Mouse (Mus musculus) midbrain, embryonic 14.5 days (tissue): ENCODE data around the gene Cfap43. TPM values are rescaled to one million over a fixed set of nuclear protein-coding genes. Genes with fewer than 3 reads are reported as not detected.

Experiments
- ATAC-seq: fragments of 200-750 bp; cut with Nextera tagmentation; 2 replicates; pipeline ENCODE4 v1.8.0; 2017; ENCODE audit warnings: moderate number of reproducible peaks, moderate library complexity; ENCODE audit not compliant: low FRiP score, low TSS enrichment
- DNase-seq: peaks from one replicate; pipeline ENCODE4 v3.0.0-alpha.2; 2015
- H3K27ac ChIP-seq: fragments of 300-500 bp; sonication (generic); replicated peaks from 2 replicates; pipeline ENCODE4 v1.5.1; 2014; ENCODE audit warnings: mild to moderate bottlenecking, low read depth, low read length, moderate library complexity
- H3K27me3 ChIP-seq: fragments of 300-500 bp; sonication (generic); 2 replicates; pipeline ENCODE4 v1.6.1; 2014; ENCODE audit warnings: low read length, control low read depth, mixed read lengths; ENCODE audit not compliant: control insufficient read depth, insufficient read depth
- H3K36me3 ChIP-seq: fragments of 300-500 bp; sonication (generic); 2 replicates; pipeline ENCODE4 v1.6.1; 2014; ENCODE audit warnings: low read length, control low read depth; ENCODE audit not compliant: control insufficient read depth, insufficient read depth
- H3K4me1 ChIP-seq: fragments of 300-500 bp; sonication (generic); 2 replicates; pipeline ENCODE4 v1.6.1; 2014; ENCODE audit warnings: mild to moderate bottlenecking, antibody characterized with exemption, low read length, control low read depth; ENCODE audit not compliant: control insufficient read depth, insufficient read depth
- H3K4me2 ChIP-seq: fragments of 300-500 bp; sonication (generic); 2 replicates; pipeline ENCODE4 v1.6.1; 2014; ENCODE audit warnings: mild to moderate bottlenecking, low read length, moderate library complexity
- H3K4me3 ChIP-seq: fragments of 300-500 bp; sonication (generic); replicated peaks from 2 replicates; pipeline ENCODE4 v1.5.1; 2014; ENCODE audit warnings: low read depth, low read length
- H3K9ac ChIP-seq: fragments of 300-500 bp; sonication (generic); replicated peaks from 2 replicates; pipeline ENCODE4 v1.6.1; 2014; ENCODE audit warnings: mild to moderate bottlenecking, low read length, moderate library complexity
- H3K9me3 ChIP-seq: fragments of 300-500 bp; sonication (generic); 2 replicates; pipeline ENCODE4 v1.6.1; 2016; ENCODE audit warnings: low read length, control low read depth, mixed read lengths; ENCODE audit not compliant: control insufficient read depth
- WGBS: fragments of 180-500 bp; shearing (Covaris S2); extraction: QIAGEN DNeasy Blood & Tissue Kit; methylation state at CpG from one replicate; pipeline ENCODE4 v1.1.7; 2014; 5-methylcytosine and 5-hydroxymethylcytosine counted together
- polyA plus RNA-seq: library from polyadenylated mRNA; unstranded; fragments of >200 nt; fragmentation: Nextera tagmentation; extraction: Ambion mirVana; gene quantifications from 2 replicates; pipeline ENCODE4 v1.2.1, GENCODE M21; 2014

Cfap43 gene
- polyA plus RNA-seq, 1 experiment from 2014 or later = 0.47 TPM

DNA sequence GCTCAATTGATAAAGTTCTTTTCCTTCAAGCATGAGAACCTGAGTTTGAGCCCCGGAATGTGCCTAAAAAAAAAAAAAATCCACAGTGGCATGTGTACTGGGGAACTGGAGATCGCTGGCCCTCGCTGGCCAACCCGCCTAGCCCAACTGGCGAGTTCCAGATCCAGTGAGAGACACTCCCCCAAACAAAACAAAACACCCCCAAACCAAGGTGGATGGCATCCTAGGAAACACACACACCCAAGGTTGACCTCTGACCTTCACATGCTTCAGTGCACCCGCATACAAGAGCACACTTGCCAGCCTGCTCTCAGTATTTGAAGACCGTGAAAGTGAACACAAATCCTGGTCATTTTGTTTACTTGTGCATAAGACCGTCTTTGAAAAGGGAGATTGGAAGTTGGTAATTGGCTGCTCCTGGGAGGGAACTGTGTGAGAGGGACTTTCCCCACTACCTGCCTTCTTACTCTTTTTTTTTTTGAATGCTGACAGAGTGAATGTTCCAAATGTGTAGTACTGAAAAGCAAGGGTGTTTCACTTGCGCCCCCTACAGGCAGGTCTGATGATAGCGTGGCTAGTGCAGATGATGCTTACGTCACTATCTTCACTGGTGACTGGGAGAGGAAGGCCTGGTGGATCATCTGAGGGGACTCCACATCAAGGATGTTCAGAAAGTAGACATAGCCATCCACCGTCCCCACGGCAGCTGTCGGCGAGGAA lies 123.9 kb downstream of the Cfap43 start:
- no peaks in the 10 kb centered on the region for H3K36me3 ChIP-seq
- no peak overlapping the region for H3K4me3 ChIP-seq
- no peaks in the 10 kb centered on the region for H3K27me3 ChIP-seq
- no peak overlapping the region for H3K9ac ChIP-seq
- no peak overlapping the region for H3K27ac ChIP-seq
- H3K4me1 ChIP-seq = no peaks in the 10 kb centered on the region
- DNase-seq = peak; percentile 35
- 26% methylated on average over 15 of the region's 15 CpGs for WGBS
- ATAC-seq = no peak
- H3K4me2 ChIP-seq = no peak overlapping the region
- no peaks in the 10 kb centered on the region for H3K9me3 ChIP-seq

GRCm38 (mm10) chr19:47794331-47794730 lies 124.8 kb downstream of the Cfap43 start:
- Histone ChIP-seq H3K27ac (no peak overlapping the region), H3K36me3 (no peaks in the 10 kb centered on the region), H3K4me1 (no peaks in the 10 kb centered on the region), H3K4me2 (no peak overlapping the region), H3K27me3 (no peaks in the 10 kb centered on the region), H3K4me3 (no peak overlapping the region), H3K9ac (no peak overlapping the region), H3K9me3 (no peaks in the 10 kb centered on the region)
- WGBS = 24% methylated on average over 5 of the region's 5 CpGs
- ATAC-seq (no peak), DNase-seq (no peak)

DNA sequence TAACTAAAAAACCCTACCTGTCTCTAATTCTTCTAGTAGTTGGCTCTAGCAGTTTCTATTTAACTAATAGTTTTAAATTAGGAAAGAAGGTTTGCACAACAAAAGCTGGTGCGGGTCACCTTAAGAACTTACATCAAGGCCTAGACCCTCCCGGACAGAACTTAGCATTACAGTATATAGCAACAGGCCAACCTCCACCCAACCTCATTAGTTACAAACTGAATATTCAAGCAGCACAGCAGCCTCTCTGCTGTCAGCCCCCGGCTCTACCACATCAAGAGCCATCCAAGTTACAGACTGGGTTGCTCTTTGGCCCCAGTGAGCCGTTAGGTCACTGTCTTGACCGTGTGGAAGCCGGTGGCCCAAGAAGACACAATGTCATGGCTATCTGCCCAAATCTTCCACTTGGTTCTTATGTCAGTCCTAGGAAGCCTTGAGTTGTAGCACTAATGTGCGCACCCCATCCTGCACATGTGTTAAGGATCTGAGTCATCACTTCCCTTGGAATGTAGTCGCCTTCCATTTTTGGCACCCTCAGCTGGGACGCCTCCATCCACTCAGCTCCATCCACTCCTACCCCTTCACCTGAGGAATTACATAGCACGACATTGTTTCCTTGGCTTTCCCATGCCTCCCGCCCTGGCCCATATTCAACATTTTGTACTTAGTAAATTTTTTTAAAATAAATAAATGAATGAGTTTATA lies 128.6 kb downstream of the Cfap43 start:
- H3K27me3 ChIP-seq = no peaks in the 10 kb centered on the region
- no peaks in the 10 kb centered on the region for H3K36me3 ChIP-seq
- H3K9ac ChIP-seq = no peak overlapping the region
- H3K27ac ChIP-seq = no peak overlapping the region
- 95% methylated on average over 11 of the region's 11 CpGs for WGBS
- DNase-seq = no peak
- ATAC-seq = no peak
- H3K9me3 ChIP-seq = no peaks in the 10 kb centered on the region
- H3K4me2 ChIP-seq = no peak overlapping the region
- no peaks in the 10 kb centered on the region for H3K4me1 ChIP-seq
- H3K4me3 ChIP-seq = no peak overlapping the region

DNA sequence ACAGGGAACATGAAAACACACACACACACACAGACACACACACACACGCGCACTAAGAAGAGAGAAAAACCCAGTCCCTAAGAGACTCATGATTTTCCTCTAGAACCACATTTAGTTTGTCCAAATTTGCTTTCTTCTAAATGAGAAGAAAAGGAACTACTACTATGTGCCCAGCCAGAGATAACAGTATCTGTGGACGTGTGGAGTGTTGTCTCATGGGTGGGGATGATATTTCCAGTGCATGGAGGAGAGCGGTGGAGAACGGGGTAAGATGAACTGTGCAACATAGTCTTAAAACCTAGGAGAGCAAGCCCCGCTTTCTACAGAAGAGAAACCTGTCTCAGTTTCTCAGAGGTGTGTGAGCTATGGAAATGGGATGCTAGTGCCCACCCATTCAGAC lies 135.2 kb downstream of the Cfap43 start:
- WGBS = 94% methylated on average over 6 of the region's 6 CpGs
- no peak overlapping the region for H3K4me3 ChIP-seq
- DNase-seq (no peak), ATAC-seq (no peak)
- H3K9ac ChIP-seq = no peak overlapping the region
- no peaks in the 10 kb centered on the region for H3K4me1 ChIP-seq
- no peaks in the 10 kb centered on the region for H3K27me3 ChIP-seq
- H3K27ac ChIP-seq = no peak overlapping the region
- no peaks in the 10 kb centered on the region for H3K36me3 ChIP-seq
- H3K4me2 ChIP-seq = no peak overlapping the region
- no peaks in the 10 kb centered on the region for H3K9me3 ChIP-seq

DNA sequence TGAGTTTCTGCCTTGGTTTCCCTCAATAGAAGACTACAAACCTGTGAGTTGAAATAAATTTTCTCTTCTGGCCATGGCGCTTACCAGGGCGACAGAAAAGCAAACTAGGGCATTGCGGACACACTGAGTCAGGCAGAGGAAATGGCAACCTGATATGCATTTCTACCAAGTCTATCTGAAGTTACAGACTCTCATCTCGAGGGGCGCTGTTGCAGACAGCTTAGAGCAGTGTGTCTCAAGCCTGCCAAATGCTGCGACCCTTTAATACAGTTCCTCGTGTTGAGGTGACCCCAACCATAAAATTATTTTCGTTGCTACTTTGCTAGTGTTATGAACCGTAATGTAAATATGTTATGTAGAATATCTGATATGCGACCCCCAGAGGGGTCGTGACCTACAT lies 138.1 kb downstream of the Cfap43 start:
- no peaks in the 10 kb centered on the region for H3K27me3 ChIP-seq
- H3K4me3 ChIP-seq = no peak overlapping the region
- no peaks in the 10 kb centered on the region for H3K4me1 ChIP-seq
- H3K4me2 ChIP-seq = no peak overlapping the region
- ATAC-seq (no peak), DNase-seq (no peak)
- no peak overlapping the region for H3K9ac ChIP-seq
- 80% methylated on average over 11 of the region's 11 CpGs for WGBS
- H3K9me3 ChIP-seq = no peaks in the 10 kb centered on the region
- no peak overlapping the region for H3K27ac ChIP-seq
- no peaks in the 10 kb centered on the region for H3K36me3 ChIP-seq

DNA sequence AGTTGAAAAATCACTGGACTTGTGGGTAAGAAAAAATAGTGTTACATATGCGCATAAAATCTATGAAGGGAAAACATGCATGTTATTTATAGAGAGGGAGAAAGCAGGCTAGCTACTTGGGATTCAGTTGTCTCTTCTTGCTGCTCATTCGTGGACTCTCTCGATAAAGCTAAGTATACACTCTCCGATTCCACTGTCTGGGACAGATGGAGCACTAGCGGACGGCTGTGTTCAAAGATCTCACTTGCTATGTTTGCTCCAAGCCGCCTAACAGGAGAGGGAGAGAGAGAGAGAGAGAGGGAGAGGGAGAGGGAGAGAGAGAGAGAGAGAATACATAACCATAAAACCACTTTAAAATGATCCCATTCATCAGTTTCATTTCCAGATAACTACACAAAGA lies 138.9 kb downstream of the Cfap43 start:
- no peak for DNase-seq
- 95% methylated on average over 7 of the region's 7 CpGs for WGBS

DNA sequence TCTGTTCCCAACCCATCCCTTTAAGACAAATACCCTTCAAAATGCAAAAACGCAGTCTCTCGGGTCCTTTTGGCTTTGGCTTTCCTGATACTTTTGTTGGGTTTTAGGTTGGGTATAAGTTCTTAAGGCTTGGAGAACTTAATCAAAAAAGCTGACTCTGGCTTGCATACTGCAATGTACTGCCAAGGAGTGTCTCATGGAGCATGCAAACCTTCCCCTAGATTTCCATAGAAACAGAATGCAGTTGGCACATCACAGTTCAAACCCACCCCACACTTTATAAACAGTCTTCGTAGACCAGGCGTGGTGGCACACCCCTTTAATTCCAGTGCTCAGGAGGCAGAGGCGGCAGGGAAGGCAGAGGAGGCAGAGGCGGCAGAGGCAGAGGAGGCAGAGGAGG lies 141.2 kb downstream of the Cfap43 start:
- DNase-seq (no peak), ATAC-seq (no peak)
- no peaks in the 10 kb centered on the region for H3K4me1 ChIP-seq
- H3K9me3 ChIP-seq = no peaks in the 10 kb centered on the region
- H3K9ac ChIP-seq = no peak overlapping the region
- H3K4me2 ChIP-seq = no peak overlapping the region
- H3K27me3 ChIP-seq = no peaks in the 10 kb centered on the region
- no peaks in the 10 kb centered on the region for H3K36me3 ChIP-seq
- no peak overlapping the region for H3K4me3 ChIP-seq
- no peak overlapping the region for H3K27ac ChIP-seq
- 77% methylated on average over 6 of the region's 6 CpGs for WGBS

More for the DNA sequence above, 138.9 kb downstream of the Cfap43 start:
- no peak for ATAC-seq
- H3K4me2 ChIP-seq = no peak overlapping the region
- H3K27ac ChIP-seq = no peak overlapping the region
- H3K9me3 ChIP-seq = no peaks in the 10 kb centered on the region
- no peak overlapping the region for H3K9ac ChIP-seq
- no peak overlapping the region for H3K4me3 ChIP-seq
- H3K4me1 ChIP-seq = no peaks in the 10 kb centered on the region
- H3K27me3 ChIP-seq = no peaks in the 10 kb centered on the region
- H3K36me3 ChIP-seq = no peaks in the 10 kb centered on the region

- WGBS = 79% methylated on average over 19 of the region's 19 CpGs
- Histone ChIP-seq H3K4me2 (no peak overlapping the region), H3K9me3 (no peaks in the 10 kb centered on the region), H3K9ac (no peak overlapping the region), H3K27me3 (no peaks in the 10 kb centered on the region), H3K27ac (no peak overlapping the region), H3K4me1 (no peaks in the 10 kb centered on the region), H3K36me3 (no peaks in the 10 kb centered on the region), H3K4me3 (no peak overlapping the region)
- ATAC-seq = no peak
- no peak for DNase-seq
Observed at GRCm38 (mm10) chr19:47755625-47756024, 163.5 kb downstream of the Cfap43 start.

GRCm38 (mm10) chr19:47754931-47755330 lies 164.2 kb downstream of the Cfap43 start:
- H3K9me3 ChIP-seq = no peaks in the 10 kb centered on the region
- H3K4me3 ChIP-seq = no peak overlapping the region
- no peaks in the 10 kb centered on the region for H3K4me1 ChIP-seq
- ATAC-seq = no peak
- no peaks in the 10 kb centered on the region for H3K36me3 ChIP-seq
- H3K27me3 ChIP-seq = no peaks in the 10 kb centered on the region
- WGBS = 96% methylated on average over 9 of the region's 9 CpGs
- no peak for DNase-seq
- H3K27ac ChIP-seq = no peak overlapping the region
- H3K4me2 ChIP-seq = no peak overlapping the region
- no peak overlapping the region for H3K9ac ChIP-seq
